Mouse (Mus musculus) lung, embryonic 15.5 days (tissue): ENCODE measurements around the gene Lrrc8b. TPM values are rescaled to one million over a fixed set of nuclear protein-coding genes. Genes with fewer than 3 reads are reported as not detected.

Experiments used
- ATAC-seq: fragments of 200-750 bp; cut with Nextera tagmentation; 2 replicates; pipeline ENCODE4 v1.8.0; 2017; ENCODE audit warnings: moderate number of reproducible peaks, borderline replicate concordance; ENCODE audit not compliant: low FRiP score, low TSS enrichment; ENCODE audit errors: extremely low read depth
- H3K27ac ChIP-seq: fragments of 300-500 bp; sonication (generic); 2 replicates; pipeline ENCODE4 v1.5.1; 2015; ENCODE audit warnings: moderate library complexity, mild to moderate bottlenecking, inconsistent platforms
- H3K27me3 ChIP-seq: fragments of 300-500 bp; sonication (generic); 2 replicates; pipeline ENCODE4 v1.6.1; 2015; ENCODE audit warnings: inconsistent platforms
- H3K36me3 ChIP-seq: fragments of 300-500 bp; sonication (generic); 2 replicates; pipeline ENCODE4 v1.6.1; 2015; ENCODE audit warnings: inconsistent platforms
- H3K4me1 ChIP-seq: fragments of 300-500 bp; sonication (generic); 2 replicates; pipeline ENCODE4 v1.6.1; 2015; ENCODE audit warnings: inconsistent platforms
- H3K4me2 ChIP-seq: fragments of 300-500 bp; sonication (generic); 2 replicates; pipeline ENCODE4 v1.6.1; 2015; ENCODE audit warnings: inconsistent platforms, mild to moderate bottlenecking, moderate library complexity
- H3K4me3 ChIP-seq: fragments of 300-500 bp; sonication (generic); 2 replicates; pipeline ENCODE4 v1.5.1; 2015; ENCODE audit warnings: mild to moderate bottlenecking, inconsistent platforms
- H3K9ac ChIP-seq: fragments of 300-500 bp; sonication (generic); 2 replicates; pipeline ENCODE4 v1.6.1; 2015; ENCODE audit warnings: inconsistent platforms
- H3K9me3 ChIP-seq: fragments of 300-500 bp; sonication (generic); 2 replicates; pipeline ENCODE4 v1.6.1; 2016; ENCODE audit warnings: inconsistent platforms
- WGBS: fragments of 180-500 bp; shearing (Covaris S2); methylation state at CpG from one replicate; pipeline ENCODE4 v1.1.7; 2015; 5-methylcytosine and 5-hydroxymethylcytosine counted together
- polyA plus RNA-seq: library from polyadenylated mRNA; unstranded; fragments of >200 nt; fragmentation: Nextera tagmentation; extraction: Ambion mirVana; gene quantifications from 2 replicates; pipeline ENCODE4 v1.2.1, GENCODE M21; 2015

The Lrrc8b gene
- polyA plus RNA-seq, 1 experiment from 2014 or later = 6.7 TPM

DNA sequence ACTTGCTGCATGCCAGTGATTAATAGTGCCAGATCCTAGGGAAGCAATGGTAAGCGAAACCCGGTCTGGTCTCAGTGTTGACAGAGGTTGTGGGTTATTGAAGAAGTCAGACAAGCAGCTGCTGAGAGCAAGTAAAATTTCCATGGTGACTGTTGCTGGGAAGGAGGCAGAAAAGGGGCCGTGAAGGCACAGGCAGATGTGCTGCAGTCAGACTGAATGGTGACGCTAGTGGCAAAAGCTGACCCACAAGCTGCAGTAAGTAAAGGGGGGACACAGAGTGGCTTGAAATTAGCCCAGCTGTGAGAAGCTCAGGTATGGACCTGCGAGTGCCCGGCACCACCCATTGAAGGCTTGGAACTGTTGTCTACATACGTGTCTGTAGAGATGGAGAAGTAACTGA is 11.8 kb downstream of the Lrrc8b start:
- 77% methylated on average over 7 of the region's 7 CpGs for WGBS
- no peaks in the 10 kb centered on the region for H3K27me3 ChIP-seq
- H3K36me3 ChIP-seq = no peaks in the 10 kb centered on the region

DNA sequence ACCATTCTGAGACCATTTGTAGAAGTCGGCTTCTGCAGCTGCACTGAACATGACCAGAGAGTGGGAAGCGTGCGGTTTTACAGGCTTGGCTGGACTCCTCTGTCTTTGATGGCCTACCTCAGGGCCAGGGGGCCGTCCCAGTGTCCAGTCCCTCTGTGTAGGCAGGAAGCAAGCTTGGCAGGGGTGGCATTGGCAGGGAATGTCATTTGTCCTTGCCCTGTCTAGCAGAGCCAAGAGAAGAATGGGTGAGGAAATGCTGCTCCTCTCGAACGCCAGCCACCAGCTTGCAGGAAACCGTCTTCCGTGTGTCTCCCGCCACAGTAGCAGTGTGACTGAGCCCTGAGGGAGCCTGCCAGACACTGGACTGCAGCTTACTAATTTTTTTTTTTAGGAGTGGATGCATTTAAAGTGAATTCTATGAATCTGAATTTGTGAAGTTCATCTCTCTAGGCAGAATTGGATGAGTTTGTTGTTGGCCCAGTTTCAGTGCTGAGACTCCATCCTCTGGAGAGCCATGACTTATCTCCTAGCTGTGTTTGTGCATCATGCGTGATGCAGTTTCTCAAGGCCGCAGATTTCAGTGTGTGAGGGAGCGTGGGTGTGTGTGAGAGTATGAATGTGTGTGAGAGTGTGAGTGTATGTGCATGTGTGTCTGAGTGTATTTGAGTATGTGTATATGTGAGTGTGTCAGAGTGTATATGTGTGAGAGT is 12.8 kb downstream of the Lrrc8b start:
- no peaks in the 10 kb centered on the region; the same call in 1 of the 2 replicates for H3K9me3 ChIP-seq
- H3K4me2 ChIP-seq = no peak overlapping the region
- WGBS = 69% methylated on average over 12 of the region's 12 CpGs
- H3K27me3 ChIP-seq = no peaks in the 10 kb centered on the region
- no peaks in the 10 kb centered on the region for H3K4me1 ChIP-seq
- H3K4me3 ChIP-seq = no peak overlapping the region
- H3K27ac ChIP-seq = 0 out of 2 replicates have a peak overlapping the region, but pooled peaks have one; percentile 33
- H3K36me3 ChIP-seq = no peaks in the 10 kb centered on the region
- H3K9ac ChIP-seq = no peak overlapping the region
- ATAC-seq = no peak

More for the DNA sequence above, 11.8 kb downstream of the Lrrc8b start:
- H3K9me3 ChIP-seq = no peaks in the 10 kb centered on the region; the same call in 1 of the 2 replicates
- H3K27ac ChIP-seq = no peak overlapping the region
- no peak overlapping the region for H3K4me2 ChIP-seq
- H3K4me3 ChIP-seq = no peak overlapping the region
- H3K9ac ChIP-seq = no peak overlapping the region
- H3K4me1 ChIP-seq = no peaks in the 10 kb centered on the region
- ATAC-seq = no peak

DNA sequence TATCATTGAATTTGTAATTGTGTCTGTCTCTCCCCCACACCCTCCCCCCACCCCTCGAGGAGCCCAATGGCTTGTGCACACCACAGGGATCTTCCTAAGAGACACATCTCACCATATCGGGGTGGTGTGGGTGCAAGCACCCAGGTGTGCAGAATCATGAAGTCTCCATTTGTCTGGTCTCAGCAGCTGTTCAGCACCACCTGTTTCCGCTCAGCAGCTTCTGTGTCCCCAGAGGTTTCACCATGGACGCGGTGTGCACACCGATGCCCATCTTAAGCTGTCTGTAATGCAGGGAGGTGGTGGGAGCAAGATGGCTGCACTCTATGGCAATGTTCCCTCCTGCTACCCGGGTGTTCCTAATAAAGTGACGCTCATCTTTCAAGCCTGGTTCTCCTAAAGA is 14.6 kb downstream of the Lrrc8b start:
- 84% methylated on average over 8 of the region's 8 CpGs for WGBS
- no peaks in the 10 kb centered on the region for H3K9me3 ChIP-seq
- no peak overlapping the region for H3K27ac ChIP-seq
- H3K27me3 ChIP-seq = no peaks in the 10 kb centered on the region
- H3K4me2 ChIP-seq = no peak overlapping the region
- no peak overlapping the region for H3K9ac ChIP-seq
- no peak overlapping the region for H3K4me3 ChIP-seq
- H3K36me3 ChIP-seq = no peaks in the 10 kb centered on the region
- no peaks in the 10 kb centered on the region for H3K4me1 ChIP-seq
- no peak for ATAC-seq

DNA sequence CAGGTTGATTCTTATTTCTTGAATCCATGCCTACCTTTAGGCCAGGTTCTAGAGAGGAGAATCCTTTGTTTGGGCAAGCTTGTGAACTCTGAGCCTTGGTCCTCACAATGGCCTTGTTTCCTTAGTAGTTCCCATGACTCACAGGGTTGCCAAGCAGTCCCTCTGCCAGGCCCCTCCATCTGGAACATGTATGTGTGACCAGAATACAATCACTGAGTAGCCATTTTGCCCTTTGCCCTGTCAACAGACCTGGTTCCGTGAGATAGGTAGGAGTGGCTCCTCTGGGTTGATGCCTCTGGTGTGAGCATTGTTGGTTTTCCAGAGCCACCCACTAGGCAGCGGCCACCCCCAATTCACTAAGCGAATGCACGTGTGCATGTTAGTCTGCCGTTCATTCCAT is 24.0 kb downstream of the Lrrc8b start:
- Histone ChIP-seq H3K9me3 (no peaks in the 10 kb centered on the region), H3K9ac (no peak overlapping the region), H3K4me2 (no peak overlapping the region), H3K4me1 (0 out of 2 replicates have a peak, but pooled peaks cover 2% of the 10 kb centered on the region), H3K27ac (no peak overlapping the region), H3K36me3 (no peaks in the 10 kb centered on the region), H3K27me3 (no peaks in the 10 kb centered on the region), H3K4me3 (no peak overlapping the region)
- 94% methylated on average over 5 of the region's 5 CpGs for whole genome bisulfite sequencing
- no peak for ATAC-seq

DNA sequence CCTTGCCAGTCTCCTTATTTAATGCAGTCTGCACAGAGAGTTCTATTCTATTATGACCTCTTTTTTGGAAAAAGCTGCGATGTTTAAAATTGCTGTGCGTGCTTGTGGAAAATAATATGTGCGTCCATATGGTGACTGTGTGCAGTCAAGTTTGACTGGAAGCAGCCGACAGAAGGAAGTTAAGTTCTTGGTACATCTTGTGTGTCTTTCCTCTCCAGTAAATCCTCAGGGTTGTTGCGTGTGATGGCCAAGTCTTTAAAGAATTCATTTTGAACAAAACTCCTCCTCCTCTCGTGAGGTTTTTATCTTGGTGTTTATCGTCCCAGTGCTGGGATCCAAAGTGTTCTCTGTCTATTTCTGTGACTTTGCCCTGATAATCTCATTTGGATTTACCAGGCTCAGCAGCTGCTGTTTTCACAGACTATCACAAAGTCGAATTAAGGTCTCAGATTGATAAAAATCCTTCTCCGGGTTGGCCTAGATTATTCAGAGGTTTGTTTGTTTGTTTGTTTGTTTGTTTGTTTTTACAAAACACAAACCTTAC is 25.5 kb downstream of the Lrrc8b start:
- Histone ChIP-seq H3K27ac (no peak overlapping the region), H3K9ac (no peak overlapping the region), H3K36me3 (no peaks in the 10 kb centered on the region), H3K4me2 (no peak overlapping the region), H3K9me3 (no peaks in the 10 kb centered on the region), H3K4me1 (0 out of 2 replicates have a peak, but pooled peaks cover 6% of the 10 kb centered on the region), H3K4me3 (no peak overlapping the region), H3K27me3 (no peaks in the 10 kb centered on the region)
- ATAC-seq = no peak
- 76% methylated on average over 9 of the region's 9 CpGs for WGBS

DNA sequence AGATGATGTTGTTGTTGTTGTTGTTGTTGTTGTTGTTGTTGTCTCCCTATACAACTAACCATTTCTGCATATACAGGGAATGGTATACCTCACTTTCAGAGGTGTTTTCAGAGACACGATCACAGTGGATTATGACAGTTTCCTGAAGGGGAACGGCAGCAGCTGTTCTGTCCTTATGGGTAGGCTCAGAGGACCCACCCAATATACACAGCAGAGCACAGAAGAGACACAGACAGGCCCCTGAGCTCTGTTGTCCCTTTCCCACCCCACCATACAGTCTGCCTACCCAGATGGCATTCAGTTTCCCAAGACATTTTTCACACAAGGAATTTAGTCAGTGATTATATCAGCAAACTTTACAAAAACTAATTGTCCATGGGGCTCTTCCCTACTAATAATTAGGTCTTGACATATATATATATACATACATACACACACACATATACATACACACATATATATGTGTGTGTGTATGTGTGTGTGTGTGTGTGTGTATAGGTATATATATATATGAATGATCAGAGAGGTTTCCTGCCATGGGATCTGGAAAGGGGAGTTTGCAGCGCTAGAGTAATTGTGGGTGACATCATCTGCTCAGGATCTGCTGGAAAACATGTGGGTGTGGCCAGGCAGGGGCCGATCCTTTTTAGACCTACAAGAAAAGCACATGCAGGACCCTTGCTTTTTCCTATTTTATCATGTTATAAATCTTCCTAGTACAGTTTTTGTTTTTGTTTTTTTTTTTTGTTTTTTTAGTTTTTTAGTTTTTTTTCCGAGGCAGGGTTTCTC is 26.8 kb downstream of the Lrrc8b start:
- Histone ChIP-seq H3K4me2 (no peak overlapping the region), H3K27me3 (no peaks in the 10 kb centered on the region), H3K4me3 (no peak overlapping the region), H3K36me3 (no peaks in the 10 kb centered on the region), H3K4me1 (0 out of 2 replicates have a peak, but pooled peaks cover 6% of the 10 kb centered on the region), H3K9ac (no peak overlapping the region), H3K9me3 (no peaks in the 10 kb centered on the region), H3K27ac (no peak overlapping the region)
- no peak for ATAC-seq
- WGBS = 70% methylated on average over 5 of the region's 5 CpGs

DNA sequence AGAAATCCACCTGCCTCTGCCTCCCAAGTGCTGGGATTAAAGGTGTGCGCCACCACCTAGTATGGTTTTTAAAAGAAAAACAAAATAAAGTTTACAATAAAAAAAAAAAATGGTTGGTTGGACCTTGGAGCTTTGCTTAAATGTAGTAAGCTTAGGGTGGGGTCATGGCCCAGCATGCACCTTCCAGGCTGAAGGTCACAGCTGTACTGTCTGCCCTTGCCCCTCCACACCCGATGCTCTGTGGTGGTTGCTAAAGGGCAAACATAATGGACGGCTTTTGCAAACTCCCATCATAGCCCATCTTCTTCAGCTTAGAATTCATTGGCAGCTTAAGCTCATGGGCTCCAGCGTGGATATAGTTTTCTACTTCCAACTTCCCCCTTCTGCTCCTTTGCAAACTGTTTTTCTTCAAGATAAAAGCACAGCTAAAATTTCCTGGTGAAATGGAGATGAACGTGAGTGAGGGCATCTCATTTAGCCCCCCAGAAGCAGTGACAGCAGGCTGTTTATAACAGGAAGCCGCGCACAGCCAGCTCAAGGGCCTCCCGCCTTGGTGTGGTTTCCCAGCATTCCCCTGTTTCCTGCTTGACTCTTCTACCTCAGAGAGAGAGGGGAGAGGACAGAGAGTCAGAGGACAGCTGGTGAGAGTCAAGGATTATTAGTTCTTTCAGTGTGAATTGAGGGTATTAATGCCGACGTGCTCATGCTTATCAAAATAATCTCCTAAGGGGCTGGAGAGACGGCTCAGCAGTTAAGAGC is 27.7 kb downstream of the Lrrc8b start:
- H3K4me3 ChIP-seq = no peak overlapping the region
- WGBS = 40% methylated on average over 11 of the region's 11 CpGs
- no peak for ATAC-seq
- H3K27me3 ChIP-seq = no peaks in the 10 kb centered on the region
- peak overlapping the region; percentile 17; the same call in 1 of the 2 replicates for H3K27ac ChIP-seq
- no peaks in the 10 kb centered on the region for H3K36me3 ChIP-seq
- H3K4me2 ChIP-seq = no peak overlapping the region
- H3K9me3 ChIP-seq = no peaks in the 10 kb centered on the region
- no peak overlapping the region for H3K9ac ChIP-seq
- 0 out of 2 replicates have a peak, but pooled peaks cover 6% of the 10 kb centered on the region for H3K4me1 ChIP-seq

DNA sequence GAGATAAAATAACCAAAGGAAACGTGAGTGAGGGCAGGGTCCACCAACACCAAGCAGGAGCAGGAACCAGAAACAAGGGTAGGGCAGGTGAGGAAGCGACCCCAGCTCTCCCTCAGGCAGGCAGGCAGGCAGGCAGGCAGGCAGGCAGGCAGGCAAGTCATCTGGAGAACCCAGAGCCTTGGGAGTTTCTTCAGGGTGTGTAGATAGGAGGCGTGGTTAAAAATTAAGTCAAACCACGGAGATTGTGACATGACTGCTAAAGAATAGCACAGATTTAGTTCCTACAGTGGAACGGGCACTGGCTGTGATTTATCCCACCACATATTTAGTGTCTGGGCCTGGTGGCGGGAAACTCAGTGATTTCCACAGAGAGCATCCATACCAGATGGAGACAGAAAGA is 30.1 kb downstream of the Lrrc8b start:
- Histone ChIP-seq H3K9me3 (no peaks in the 10 kb centered on the region), H3K4me3 (no peak overlapping the region), H3K4me2 (no peak overlapping the region), H3K4me1 (0 out of 2 replicates have a peak, but pooled peaks cover 6% of the 10 kb centered on the region), H3K9ac (no peak overlapping the region), H3K36me3 (no peaks in the 10 kb centered on the region), H3K27ac (no peak overlapping the region), H3K27me3 (no peaks in the 10 kb centered on the region)
- ATAC-seq = no peak
- 59% methylated on average over 6 of the region's 6 CpGs for WGBS

DNA sequence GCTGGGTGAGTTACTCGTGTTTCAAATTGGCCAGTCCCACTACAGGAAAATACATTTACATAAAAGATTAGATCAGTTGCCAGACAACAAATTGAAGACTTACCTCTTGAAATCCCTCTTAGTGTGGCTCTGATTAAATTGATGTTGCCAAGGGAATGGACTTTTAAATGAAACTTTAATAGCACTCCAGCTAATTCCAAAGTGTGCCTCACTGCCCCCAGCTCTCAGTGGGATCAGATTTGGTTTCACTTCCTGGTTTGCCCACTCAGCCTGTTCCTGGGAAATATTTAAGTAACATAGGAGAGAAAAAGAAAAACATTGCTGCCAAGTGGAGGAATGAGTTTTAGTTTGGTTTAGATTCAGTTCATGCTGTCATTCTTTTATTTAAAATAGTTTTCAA is 38.5 kb downstream of the Lrrc8b start:
- H3K27me3 ChIP-seq = no peaks in the 10 kb centered on the region
- no peaks in the 10 kb centered on the region for H3K36me3 ChIP-seq
- H3K4me1 ChIP-seq = no peaks in the 10 kb centered on the region
- WGBS = 40% methylated on average over 1 of the region's 1 CpGs
- no peak for ATAC-seq
- no peak overlapping the region for H3K4me3 ChIP-seq
- no peak overlapping the region for H3K4me2 ChIP-seq
- no peak overlapping the region for H3K9ac ChIP-seq
- no peaks in the 10 kb centered on the region for H3K9me3 ChIP-seq
- no peak overlapping the region for H3K27ac ChIP-seq

DNA sequence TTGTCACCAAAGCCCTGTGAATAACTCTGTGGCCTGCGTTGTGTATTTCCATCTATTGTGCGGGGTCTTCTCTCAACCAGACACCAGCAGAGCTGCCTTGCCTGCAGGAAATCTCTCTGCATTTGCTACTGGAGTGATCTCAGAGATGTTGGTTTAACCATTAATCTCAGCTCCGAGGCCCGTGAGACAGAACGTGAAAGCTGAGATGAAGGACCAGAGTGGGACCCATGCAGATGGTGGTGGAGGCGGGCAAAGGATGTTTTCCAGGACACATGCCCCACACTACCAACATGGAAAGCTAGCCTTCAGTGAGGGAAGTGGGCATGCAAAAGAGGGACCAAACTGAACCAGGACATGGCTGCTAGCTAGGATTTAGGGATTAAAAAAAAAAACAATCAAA is 43.5 kb downstream of the Lrrc8b start:
- H3K9ac ChIP-seq = no peak overlapping the region
- H3K4me3 ChIP-seq = no peak overlapping the region
- 43% methylated on average over 6 of the region's 6 CpGs for WGBS
- H3K4me2 ChIP-seq = no peak overlapping the region
- no peaks in the 10 kb centered on the region for H3K36me3 ChIP-seq
- H3K27me3 ChIP-seq = no peaks in the 10 kb centered on the region
- H3K9me3 ChIP-seq = no peaks in the 10 kb centered on the region
- H3K27ac ChIP-seq = no peak overlapping the region
- no peaks in the 10 kb centered on the region for H3K4me1 ChIP-seq
- no peak for ATAC-seq

DNA sequence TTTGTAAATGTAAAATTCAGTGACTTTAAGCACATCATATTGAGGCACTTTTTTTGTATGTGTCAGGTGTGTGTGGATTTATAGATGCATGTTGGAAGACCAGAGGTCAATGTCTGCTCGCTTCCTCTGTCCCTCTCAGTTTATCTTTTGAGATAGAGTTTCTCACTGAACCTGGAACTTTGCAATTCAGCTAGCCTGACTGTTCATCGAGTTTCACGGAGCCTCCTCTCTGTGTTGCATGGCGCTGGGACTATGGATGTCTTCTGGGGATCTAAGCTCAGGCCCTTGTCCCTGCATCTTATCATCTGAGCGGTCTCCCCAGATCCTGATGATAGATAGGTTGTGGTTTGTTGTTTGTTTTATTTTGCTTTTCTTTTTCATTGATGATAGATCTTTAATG is 45.0 kb downstream of the Lrrc8b start:
- Histone ChIP-seq H3K4me3 (no peak overlapping the region), H3K4me1 (no peaks in the 10 kb centered on the region), H3K36me3 (no peaks in the 10 kb centered on the region), H3K9me3 (no peaks in the 10 kb centered on the region), H3K9ac (no peak overlapping the region), H3K27ac (no peak overlapping the region), H3K4me2 (no peak overlapping the region), H3K27me3 (no peaks in the 10 kb centered on the region)
- 60% methylated on average over 5 of the region's 5 CpGs for WGBS
- no peak for ATAC-seq
